Mouse (Mus musculus): Measurements from ENCODE around the gene Srgap3. TPM values are rescaled to one million over a fixed set of nuclear protein-coding genes. Genes with fewer than 3 reads are reported as not detected.

Gene Srgap3
- 0.67 TPM for polyA plus RNA-seq (2017; shearing (Covaris generic))

GRCm38 (mm10) chr6:112946895-112947436 is at the start of gene Srgap3:
Gene Srgap3, minus strand, starts transcription at chr6:112947266.

DNA sequence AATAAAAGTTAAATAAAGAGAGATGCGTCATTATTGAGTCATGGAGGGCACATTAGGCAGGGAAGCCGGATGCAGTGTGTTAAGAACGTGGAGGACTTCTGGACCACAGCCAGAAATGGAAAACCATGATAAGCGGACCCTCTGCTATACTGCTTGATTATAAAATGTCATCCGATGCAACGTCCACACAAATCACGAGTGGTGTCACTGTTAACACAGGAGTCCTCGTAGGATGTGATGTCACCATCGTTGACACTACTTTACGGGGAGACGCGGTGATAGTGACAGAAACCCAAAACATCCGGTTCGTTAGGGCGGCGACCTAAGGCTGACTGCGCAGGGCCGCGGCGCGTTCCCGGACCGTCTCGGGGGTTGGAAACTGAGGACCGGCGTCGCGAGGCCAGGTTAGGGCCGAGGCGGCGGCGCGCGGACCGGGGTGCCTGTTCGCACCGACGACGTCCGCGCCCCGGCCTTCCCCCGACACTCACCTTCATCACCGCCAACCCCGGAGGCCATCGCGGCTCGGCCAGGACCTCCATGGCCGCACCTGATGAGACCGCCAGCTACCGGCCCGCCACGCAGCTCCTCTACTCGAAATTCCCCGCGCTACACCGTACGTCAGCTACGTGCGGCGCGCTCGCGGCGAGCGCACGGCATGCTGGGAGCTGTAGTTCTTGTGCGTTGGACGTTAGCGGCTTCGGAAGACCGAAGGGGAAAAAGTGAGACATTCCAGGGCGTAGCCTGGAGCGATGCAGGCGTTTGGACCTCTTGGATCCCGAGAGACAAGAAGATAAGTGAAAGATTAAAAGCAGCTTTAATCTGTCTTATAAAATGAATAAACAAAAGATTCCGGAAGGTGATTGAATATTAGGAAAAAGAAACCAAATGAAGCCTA is 250.8 kb downstream of the Srgap3 start, which contains the start of gene Rad18:
Rad18 (minus strand) TSS at position 631 of the 895 bp plus-strand sequence.

Other genes starting within 250 kb of the Srgap3 start
- 92.9 TPM for gene Thumpd3, start 99.0 kb upstream of the Srgap3 start, polyA plus RNA-seq (2017; shearing (Covaris generic))
- 53.3 TPM for gene Setd5, start 130.1 kb upstream of the Srgap3 start, polyA plus RNA-seq (2017; shearing (Covaris generic))
- gene Lhfpl4, start 248.1 kb upstream of the Srgap3 start, polyA plus RNA-seq (2017; shearing (Covaris generic)), result 0.54 TPM